Mouse (Mus musculus): ENCODE results near the gene Mdm2.

DNA sequence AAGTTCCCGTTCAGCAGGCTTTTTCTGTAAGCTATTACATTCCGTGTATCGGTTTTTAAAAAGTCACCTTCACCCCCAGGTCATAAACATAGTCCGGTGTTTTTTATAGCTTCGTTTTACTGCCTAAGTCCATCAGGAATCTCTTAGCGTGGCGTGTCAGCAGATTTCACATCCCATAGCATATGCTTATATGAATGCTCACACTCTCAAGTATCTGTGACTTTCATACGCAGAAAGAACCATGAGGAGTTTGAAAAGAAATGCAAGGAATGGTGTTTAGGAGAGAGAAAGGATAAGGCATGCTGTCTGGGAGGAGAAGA lies 66.2 kb downstream of the Mdm2 start:
- TF ChIP-seq CTCF (IDR thresholded peaks at IDR 0.05; ENCODE audit: low read depth): no peak
- TF ChIP-seq EP300 (IDR thresholded peaks at IDR 0.05; ENCODE audit: low read depth): no peak
